Mouse (Mus musculus): ENCODE measurements around the gene Rhod.

The Rhod gene

DNA sequence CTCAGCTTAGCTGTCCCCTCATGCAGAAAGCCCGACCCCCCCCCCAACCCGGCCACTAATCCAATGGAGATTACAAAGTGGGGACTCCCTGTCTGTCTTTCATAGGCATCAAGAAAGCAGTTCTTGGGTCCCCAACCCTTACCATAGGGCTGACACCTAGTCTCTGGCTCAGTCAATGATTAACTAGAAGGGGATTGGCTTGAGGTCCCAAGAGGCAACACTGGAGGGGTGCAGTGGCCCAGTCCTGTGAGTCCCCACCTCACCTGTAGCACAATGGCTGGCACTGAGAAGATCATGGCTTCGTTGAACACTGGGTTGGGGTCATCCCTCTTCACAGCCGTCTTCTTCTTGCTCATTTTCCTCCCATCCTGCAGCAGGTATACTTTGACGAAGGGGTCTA, 11.4 kb upstream of the Rhod start:
- DNase-seq (ENCODE audit: low read depth), result no peak

GRCm38 (mm10) chr19:4449230-4449629, 10.0 kb upstream of the Rhod start:
- DNase-seq (ENCODE audit: low read depth), result no peak

DNA sequence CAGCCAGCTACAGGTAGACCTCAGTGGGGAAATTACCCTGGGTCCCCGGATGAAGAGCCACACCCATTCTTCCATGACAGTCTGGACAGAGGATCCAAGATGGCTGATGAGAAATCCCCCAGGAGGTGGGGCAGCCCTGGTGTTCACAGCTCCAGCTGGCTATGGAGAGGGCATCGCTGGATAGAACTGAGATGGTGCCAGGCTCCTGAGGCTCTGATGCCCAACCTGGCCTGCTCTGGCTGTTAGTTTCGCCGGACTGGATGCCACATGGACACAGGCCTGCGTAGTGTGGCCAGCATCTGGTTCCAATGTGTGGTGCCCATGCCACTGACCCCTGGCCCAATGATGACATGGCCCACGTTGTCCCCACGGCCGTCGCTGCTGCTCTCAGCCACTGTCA, 8.2 kb upstream of the Rhod start:
- DNase-seq (ENCODE audit: low read depth), result no peak

DNA sequence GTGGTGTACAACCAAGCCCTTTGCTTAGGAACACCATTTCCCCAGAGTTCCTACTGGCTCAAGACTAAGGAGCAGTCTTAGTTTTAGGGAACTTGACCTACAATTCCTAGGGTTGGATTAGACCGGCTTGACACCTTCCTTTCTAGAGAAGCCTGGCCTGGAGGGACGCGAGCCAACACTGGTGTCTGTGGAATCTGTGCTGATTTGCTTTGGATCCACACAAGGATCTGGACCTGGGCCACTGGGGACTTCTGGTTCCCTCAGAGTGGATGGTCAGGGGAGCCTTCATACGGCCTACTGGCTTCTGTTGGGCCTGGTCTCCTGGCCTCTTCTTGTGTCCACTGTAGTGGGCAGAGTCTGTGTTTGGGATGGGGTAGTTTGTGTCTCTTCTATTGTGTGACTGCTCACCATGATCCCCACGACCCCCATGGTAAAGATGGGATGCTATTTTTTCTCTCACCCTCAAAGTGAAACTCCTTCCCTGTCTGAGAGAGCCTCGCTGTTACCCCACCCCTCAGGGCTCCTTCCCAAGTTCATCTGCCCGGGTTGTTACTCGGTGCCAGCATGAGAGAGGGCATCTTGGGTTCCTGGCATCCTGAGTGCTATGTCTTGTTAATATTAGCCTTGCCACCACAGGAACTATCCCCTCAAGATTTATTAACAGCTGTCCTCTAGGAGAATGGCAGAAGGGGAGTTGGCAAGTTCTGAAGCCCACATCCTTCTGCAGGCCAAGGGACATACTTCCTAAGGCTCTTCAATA, 7.6 kb upstream of the Rhod start:
- DNase-seq (ENCODE audit: low read depth), result no peak

DNA sequence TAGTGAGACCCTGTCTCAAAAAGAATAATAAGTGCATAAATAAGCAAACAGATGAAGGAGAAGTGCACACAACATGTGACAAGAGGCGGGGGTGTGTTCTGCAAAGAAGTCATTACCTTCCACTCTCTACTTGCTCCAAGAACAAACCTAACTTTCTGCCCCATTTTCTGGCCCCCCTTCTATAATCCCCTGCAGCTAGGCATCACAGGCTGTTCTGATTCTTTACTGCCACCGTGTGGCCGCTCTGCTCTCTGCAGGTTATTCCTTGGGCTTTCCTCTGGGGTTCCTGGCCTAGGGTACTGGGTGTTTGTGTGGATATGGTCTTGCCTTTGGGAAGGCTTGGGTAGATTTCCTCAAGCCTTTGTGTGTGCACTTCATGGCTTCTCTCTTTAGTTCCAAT, 3.2 kb upstream of the Rhod start:
- peak; percentile 68 for DNase-seq (ENCODE audit: low read depth)

DNA sequence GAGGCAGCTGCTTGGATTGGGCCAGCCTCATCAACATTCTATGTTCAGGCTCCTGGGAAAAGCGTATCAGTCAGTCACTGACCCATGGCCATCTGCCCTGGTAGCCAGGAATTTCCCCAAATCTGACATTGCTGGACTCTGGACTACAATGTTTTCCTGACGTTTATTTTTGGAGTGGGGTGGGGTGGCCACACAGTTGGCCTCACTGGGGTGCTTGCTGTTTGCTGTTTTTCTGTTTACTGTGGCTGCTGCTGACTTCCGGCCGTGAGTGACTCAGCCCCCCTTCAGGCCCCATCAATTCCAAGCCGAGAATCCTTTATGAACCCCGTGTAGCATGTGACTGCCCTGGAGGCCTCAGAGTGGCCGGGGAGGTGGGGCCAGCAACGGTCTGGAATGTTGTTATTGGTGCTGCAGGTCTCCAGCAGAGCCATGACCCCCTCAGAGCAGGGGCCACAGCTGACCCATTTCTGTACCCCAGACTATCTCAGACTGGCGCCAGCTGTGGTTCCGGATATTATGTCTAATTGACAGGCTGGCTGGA, 2.5 kb upstream of the Rhod start:
- DNase-seq (ENCODE audit: low read depth), result no peak

- DNase-seq (ENCODE audit: low read depth), result peak; percentile 53
These were observed 1.9 kb upstream of the Rhod start for GRCm38 (mm10) chr19:4441090-4441591.

DNA sequence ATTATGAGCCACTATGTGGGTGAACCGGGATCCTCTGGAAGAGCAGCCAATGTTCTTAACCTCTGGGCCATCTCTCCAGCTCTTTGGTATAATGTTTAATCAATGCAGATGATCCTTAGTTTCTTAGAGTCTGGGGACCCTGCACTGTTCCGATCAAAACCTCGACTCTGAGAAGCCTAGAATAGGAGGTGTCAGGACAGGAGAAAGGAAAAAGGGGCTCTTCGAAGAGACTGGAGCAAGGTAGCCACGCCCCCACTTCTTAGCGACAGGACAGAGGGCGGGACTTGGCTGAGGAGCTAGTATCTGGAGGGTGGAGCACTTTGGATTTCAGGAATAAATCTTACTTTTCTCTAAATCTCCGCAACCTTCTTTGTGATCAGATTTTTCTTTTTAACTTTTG, 990 bp upstream of the Rhod start:
- no peak for DNase-seq (ENCODE audit: low read depth)

DNA sequence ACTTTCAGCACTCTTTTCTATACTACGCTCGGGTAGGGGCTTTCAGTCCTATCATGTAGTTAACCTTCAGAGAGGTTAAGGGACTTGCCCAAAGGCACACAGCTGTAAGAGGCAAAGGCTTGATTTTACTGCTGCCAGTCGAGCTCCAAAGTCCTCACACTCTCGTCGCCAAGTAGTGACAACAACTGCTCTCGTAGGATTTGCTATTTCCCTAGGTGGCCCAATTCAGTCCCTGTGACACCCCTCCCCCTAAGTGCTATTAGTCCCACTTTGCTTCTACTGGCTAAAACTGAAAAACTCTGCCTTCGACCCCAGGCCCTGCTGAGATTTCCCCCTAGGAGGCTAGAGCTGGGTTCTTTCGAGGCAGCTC, 456 bp downstream of the Rhod start:
- DNase-seq (ENCODE audit: low read depth), result no peak

DNA sequence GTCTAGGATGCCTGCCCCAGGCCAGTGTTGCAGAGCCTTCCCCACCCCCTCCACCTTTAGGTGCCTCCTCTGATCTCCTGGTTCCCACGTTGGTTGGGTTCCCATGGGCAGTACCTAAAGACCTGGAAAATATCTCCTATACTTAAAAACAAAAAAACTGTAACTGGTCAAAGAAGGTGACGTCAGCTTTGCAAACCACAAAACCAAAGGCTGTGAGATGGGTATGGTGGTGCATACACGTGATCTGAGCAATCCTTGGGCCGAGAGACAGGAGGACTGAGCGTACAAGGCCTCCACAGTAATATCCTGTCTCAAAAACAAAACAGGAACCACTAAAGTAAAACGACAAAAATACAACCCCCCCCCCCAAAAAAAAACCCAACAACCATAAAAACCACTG, 1.3 kb downstream of the Rhod start:
- DNase-seq (ENCODE audit: low read depth), result no peak

DNA sequence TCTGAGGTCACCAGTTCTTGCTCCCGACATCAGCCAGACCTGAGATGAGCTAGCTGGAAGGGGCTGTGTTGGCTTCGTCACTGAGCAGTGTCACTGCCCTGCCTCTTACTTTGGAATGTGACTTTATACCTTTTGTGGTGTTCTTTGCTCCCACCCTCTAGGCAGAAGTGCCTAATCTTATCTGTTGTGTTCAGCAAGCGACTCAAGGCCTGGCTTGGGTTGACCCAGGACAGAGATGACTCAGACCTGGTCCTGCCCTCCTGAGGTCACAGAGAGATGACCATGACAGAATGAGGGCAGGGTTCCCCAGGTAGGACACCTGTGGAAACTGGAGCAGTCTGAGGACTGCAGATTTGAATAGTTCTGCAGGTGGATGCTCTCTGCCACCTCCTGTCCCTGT, 3.0 kb downstream of the Rhod start:
- DNase-seq (ENCODE audit: low read depth), result no peak

GRCm38 (mm10) chr19:4434999-4435398, 4.2 kb downstream of the Rhod start:
- no peak for DNase-seq (ENCODE audit: low read depth)

GRCm38 (mm10) chr19:4433756-4434155, 5.5 kb downstream of the Rhod start:
- DNase-seq (ENCODE audit: low read depth), result no peak

DNA sequence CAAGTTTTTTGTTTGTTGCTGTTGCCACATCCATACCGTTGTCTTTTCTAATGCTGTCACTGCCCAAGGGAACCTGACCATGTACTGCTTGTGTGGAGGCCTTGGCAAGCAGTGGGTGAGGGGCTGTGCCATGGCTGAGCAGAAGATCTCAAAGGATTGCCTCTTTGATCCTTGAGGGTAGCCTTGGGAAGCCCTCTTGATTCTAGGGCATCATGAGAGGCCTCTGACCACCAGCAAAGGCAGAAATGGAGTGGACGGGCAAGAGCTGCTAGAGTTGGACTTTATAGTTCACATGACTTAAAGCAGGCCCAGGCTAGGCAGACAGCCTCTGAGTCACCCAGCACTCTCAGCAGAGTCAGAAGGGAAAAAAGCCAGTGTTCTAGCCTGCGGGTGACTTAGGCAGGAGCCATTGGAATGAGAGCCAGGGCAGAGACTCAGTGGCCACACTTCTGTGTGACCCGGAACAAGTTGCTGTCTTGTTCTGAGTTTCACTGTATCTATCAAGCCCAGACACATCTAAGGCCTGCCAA, 9.1 kb downstream of the Rhod start:
- DNase-seq (ENCODE audit: low read depth), result no peak

- no peak for DNase-seq (ENCODE audit: low read depth)
These were observed 13.4 kb downstream of the Rhod start for GRCm38 (mm10) chr19:4425610-4426366.

- no peak for DNase-seq (ENCODE audit: low read depth)
These were observed 16.2 kb downstream of the Rhod start for GRCm38 (mm10) chr19:4423021-4423420.

DNA sequence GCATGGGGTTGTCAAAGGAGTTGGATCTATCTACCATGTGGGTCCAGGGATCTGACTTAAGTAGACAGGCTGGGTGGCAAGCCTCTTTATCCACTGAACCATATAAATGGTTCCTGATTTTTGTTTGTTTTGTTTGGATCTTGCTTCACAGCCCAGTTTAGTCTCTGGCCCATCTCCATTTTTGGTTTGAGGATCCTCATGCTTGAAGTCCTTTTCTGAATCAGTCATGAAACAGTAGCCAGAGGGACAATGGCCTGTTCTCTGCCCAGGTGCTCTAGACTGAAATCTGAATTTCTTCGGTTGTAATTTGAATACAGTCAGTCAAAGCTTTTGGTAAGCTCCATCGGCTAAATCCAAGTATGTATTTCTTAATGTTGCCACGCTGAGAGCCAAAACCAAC, 16.7 kb downstream of the Rhod start:
- no peak for DNase-seq (ENCODE audit: low read depth)

DNA sequence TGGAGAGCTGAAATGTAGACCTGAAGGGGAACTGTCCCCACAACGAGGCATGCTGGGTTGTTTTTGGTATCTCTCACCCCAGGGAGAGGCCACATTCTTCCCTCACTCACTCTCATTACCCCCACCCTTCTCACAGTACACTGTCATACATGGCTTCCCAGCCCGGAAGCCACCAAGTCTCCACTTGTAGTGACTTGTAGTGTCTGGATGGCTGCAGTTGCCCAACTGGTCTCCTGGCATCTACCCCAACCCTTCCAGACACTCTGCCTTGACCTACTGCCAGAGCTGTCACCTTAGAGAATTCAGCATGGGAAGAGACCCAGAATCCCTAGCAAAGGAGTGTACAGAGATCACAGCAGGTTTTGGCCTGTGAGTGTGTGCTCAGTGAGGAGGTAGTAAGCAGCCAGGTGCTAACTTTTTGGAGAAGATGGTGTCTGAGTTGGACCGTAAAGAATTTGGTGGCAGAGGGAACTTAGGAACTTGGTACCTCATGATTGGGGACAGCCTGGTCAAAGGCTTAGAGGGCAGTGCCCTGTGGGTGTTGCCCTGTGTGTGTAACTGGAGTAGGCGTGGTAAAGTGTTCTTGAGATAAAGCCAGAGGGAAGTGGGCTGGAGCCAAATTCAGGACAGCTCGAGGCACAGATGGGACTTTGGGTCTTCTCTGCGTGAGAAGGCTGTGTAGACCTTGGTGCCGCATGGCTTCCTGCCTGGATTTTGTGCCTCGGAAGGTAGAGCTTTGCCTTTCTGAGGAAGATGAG, 18.9 kb downstream of the Rhod start:
- DNase-seq (ENCODE audit: low read depth), result no peak

DNA sequence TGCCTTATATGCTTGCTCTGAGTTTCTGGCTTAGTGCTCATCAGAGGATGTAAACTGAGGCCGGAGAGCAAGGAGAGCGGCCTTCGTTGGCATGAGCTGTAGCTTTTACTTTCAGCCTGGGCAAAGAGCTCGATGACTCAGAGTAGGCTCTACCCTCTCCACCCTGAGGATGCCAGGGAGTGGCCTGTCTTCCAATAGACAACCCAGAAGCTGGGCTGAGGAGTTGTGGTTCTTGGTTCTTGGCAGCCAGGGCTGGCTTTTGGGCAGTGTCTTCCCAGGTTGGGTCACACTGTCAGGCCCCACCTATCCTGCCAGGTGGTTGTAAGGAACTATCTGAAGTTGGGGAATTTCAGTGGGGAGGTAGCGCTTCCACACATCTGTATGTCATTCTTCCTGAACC, 19.5 kb downstream of the Rhod start:
- no peak for DNase-seq (ENCODE audit: low read depth)

DNA sequence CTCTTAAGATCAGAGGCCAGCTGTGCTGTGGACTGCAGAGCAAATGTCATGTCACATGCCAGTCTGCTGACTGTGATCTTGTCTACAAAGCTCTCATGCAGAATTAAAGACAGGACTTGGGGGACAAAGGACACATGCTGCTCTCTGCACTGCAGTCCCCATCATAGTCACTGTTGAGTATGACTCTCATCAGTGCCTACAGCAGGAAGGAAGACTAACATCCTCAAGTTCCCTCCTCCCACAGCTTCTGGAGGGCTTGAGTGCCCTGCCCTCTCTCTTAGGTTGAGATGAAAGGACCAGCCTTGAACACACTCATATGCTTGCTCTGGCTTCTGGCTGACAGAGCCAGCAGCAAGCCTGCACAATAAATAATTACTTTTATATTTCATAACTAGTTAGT, 21.5 kb downstream of the Rhod start:
- DNase-seq (ENCODE audit: low read depth), result no peak

GRCm38 (mm10) chr19:4417183-4417582, 22.0 kb downstream of the Rhod start:
- no peak for DNase-seq (ENCODE audit: low read depth)

DNA sequence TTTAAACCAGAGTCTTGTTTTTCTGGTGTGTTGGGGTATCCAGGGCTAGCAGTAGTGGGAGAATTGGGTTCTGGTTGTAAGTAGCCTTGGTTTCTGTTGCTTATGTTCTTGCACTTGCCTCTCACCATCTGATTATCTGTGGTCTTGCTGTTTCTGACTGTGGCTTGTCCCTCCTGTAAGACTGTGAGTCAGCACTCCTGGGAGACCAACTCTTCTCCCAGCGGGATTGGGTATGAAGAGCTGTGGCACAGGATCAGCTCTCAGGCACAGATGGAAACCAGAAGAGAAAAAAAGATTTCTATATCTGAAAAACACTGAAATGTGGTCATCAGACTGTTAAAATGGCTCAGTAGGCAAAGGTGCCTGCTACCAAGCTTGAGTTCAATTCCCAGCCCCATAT, 24.6 kb downstream of the Rhod start:
- no peak for DNase-seq (ENCODE audit: low read depth)
